Mouse (Mus musculus) heart, embryonic 10.5 days (tissue): Measurements from ENCODE around the gene Mybpc3. TPM values are rescaled to one million over a fixed set of nuclear protein-coding genes. Genes with fewer than 3 reads are reported as not detected.

Source experiments
- DNase-seq: peaks from one replicate; pipeline ENCODE4 v3.0.0-alpha.2; 2017; ENCODE audit warnings: low spot score
- H3K27ac ChIP-seq: fragments of 300-500 bp; sonication (generic); 2 replicates; pipeline ENCODE4 v1.5.1; 2016; ENCODE audit warnings: mild to moderate bottlenecking
- H3K27me3 ChIP-seq: fragments of 300-500 bp; sonication (generic); 2 replicates; pipeline ENCODE4 v1.6.1; 2016; ENCODE audit warnings: mild to moderate bottlenecking; ENCODE audit not compliant: poor library complexity, insufficient read depth, severe bottlenecking
- H3K36me3 ChIP-seq: fragments of 300-500 bp; sonication (generic); 2 replicates; pipeline ENCODE4 v1.6.1; 2016; ENCODE audit warnings: mild to moderate bottlenecking, moderate library complexity
- H3K4me1 ChIP-seq: fragments of 300-500 bp; sonication (generic); 2 replicates; pipeline ENCODE4 v1.6.1; 2016; ENCODE audit warnings: mild to moderate bottlenecking
- H3K4me3 ChIP-seq: fragments of 300-500 bp; sonication (generic); 2 replicates; pipeline ENCODE4 v1.5.1; 2016; ENCODE audit warnings: mild to moderate bottlenecking, moderate library complexity
- H3K9me3 ChIP-seq: fragments of 300-500 bp; sonication (generic); 2 replicates; pipeline ENCODE4 v1.6.1; 2016; ENCODE audit warnings: mild to moderate bottlenecking, moderate library complexity
- WGBS: fragments of 180-500 bp; shearing (Covaris S2); methylation state at CpG from one replicate; pipeline ENCODE4 v1.1.7; 2016; 5-methylcytosine and 5-hydroxymethylcytosine counted together
- polyA plus RNA-seq: library from polyadenylated mRNA; unstranded; fragments of >200 nt; fragmentation: Nextera tagmentation; extraction: Ambion mirVana; gene quantifications from 2 replicates; pipeline ENCODE4 v1.2.1, GENCODE M21; 2016

The Mybpc3 gene
- polyA plus RNA-seq, 1 experiment from 2014 or later = 450 TPM

DNA sequence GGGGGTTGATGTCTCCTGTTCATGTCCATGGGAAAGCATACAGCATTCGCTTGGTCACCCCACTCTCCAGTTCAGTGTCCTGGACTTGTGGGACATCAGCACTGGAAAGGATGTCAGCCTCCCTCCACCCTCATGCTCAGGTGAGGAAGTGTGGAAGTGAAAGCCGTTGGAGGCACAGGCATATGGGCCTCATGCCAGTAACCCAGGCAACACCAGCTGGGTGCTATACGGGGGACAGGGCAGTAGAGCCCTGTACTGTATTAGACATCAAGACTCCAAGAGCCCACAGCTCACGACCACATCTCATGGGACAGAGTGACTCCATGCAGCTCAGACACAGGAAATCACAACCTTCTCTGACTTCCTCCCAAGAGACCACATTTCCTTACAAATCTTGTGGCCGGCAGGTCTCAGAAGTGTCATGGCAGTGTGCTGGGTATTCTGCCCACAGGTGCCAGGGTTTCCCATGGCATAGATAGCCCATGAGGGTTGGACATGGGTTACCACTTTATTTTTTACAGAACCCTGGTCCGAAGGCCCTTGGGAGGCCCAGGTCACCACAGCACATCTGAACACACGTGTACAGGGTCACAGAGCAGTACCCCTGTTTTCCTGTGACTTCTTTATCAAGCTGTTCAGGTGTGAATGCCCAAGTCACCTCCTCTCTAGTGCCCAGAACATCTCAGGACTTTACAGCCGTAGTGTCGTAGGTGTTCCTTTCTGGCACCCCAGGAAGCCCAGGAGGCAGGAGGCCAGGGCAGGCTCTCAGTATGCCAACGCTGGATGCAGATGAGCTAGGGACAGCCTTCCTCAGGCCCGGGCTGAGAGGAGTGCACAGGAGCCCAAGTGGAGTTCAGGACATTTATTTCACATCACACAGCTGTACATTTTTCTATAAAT lies 18.8 kb downstream of the Mybpc3 start:
- no peaks in the 10 kb centered on the region for H3K27me3 ChIP-seq
- no peak overlapping the region for H3K4me3 ChIP-seq
- DNase-seq = no peak
- no peak overlapping the region for H3K27ac ChIP-seq
- H3K9me3 ChIP-seq = no peaks in the 10 kb centered on the region
- H3K4me1 ChIP-seq = peaks cover 18% of the 10 kb centered on the region
- H3K36me3 ChIP-seq = peaks cover 69% of the 10 kb centered on the region
- WGBS = 76% methylated on average over 11 of the region's 11 CpGs

DNA sequence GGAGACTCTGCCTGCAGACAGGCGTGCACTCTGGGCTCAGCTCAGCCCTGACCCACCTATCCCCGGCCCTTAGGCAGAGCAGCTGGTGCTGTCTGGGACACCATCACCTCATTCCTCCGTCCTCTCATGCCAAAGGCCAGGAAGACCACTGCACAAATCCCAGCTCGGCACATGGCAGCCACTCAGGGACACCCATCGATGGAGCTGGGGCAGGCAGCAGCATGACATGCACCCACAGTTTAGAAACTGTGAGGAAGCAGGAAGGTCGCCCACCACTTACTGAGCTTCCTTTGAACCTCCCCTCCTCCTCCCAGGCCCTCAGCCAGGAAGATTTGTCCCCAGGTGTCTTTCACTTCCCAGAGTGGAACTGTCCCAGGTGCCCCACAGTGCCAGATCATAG lies 19.5 kb downstream of the Mybpc3 start:
- 74% methylated on average over 6 of the region's 6 CpGs for WGBS
- H3K36me3 ChIP-seq = peaks cover 64% of the 10 kb centered on the region

DNA sequence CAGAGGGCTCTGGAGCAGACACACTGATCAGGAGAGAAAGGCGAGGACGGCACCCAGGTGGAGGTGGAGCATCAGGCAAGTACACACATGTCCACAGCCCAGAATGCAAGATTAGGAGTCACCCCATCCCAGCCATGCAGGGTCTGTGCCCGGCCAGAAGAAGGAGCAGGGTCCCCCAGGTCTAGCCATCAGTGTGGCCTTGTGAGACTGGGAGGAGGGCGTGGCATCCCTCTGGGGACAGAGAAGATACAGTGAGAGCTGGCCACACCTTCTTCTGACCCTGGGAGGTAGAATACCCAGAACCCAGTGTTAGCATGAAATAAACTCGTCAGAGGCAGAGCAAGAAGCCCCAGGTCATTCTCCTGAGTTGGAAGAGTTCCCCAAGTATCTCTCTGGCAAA lies 21.4 kb downstream of the Mybpc3 start:
- H3K9me3 ChIP-seq = no peaks in the 10 kb centered on the region
- no peak for DNase-seq
- 0 out of 2 replicates have a peak overlapping the region, but pooled peaks have one; percentile 12 for H3K27ac ChIP-seq
- 0 out of 2 replicates have a peak, but pooled peaks cover 12% of the 10 kb centered on the region for H3K4me1 ChIP-seq
- WGBS = 61% methylated on average over 5 of the region's 5 CpGs
- H3K27me3 ChIP-seq = no peaks in the 10 kb centered on the region
- H3K4me3 ChIP-seq = no peak overlapping the region
- H3K36me3 ChIP-seq = peaks cover 49% of the 10 kb centered on the region

More for the DNA sequence above, 19.5 kb downstream of the Mybpc3 start:
- H3K4me1 ChIP-seq = peaks cover 16% of the 10 kb centered on the region
- DNase-seq = no peak
- H3K27me3 ChIP-seq = no peaks in the 10 kb centered on the region
- H3K4me3 ChIP-seq = no peak overlapping the region
- H3K9me3 ChIP-seq = no peaks in the 10 kb centered on the region
- no peak overlapping the region for H3K27ac ChIP-seq

DNA sequence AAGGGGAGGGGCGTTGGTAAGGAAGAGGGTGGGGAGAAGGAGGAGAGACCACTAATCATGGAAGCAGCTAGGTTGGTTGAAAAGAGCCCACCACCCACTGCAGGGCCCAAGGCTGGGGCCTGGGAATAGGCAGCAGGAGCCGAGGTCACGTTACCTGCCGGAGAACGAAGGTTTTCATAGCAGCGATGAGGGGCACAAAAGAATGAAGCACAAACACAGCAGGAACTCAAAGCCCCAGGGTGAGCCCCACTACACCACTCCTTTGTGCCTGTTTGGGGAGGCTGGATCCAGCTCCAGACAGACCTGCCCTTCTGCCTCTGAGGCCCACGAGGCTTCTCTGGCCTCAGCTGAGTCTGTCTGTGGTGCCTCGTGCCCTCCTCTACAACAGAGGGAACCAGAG lies 21.8 kb downstream of the Mybpc3 start:
- no peak for DNase-seq
- Histone ChIP-seq H3K27ac (no peak overlapping the region), H3K36me3 (peaks cover 45% of the 10 kb centered on the region), H3K4me3 (no peak overlapping the region), H3K4me1 (0 out of 2 replicates have a peak, but pooled peaks cover 12% of the 10 kb centered on the region), H3K27me3 (no peaks in the 10 kb centered on the region), H3K9me3 (no peaks in the 10 kb centered on the region)
- 79% methylated on average over 8 of the region's 8 CpGs for WGBS

DNA sequence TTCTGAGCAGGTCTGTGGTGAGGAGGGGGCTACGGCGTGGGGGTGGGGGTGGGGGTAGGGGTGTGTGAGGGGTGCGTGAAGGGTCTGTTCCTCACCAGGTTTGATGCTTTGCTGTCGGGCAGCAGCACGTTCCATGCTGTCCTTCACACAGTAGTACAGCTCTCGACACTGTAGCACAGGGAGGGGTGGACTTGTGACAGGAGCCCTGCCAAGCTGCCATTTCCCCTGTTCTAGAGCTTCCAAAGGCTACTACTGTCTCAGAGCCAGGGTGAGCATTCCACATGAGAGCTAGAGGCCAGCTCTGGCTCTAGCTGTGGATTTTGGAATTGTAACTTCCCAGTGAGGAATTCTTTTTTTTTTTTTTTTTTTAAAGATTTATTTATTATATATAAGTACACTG lies 25.0 kb downstream of the Mybpc3 start:
- DNase-seq = no peak
- Histone ChIP-seq H3K27me3 (no peaks in the 10 kb centered on the region), H3K27ac (no peak overlapping the region), H3K4me3 (no peak overlapping the region), H3K4me1 (0 out of 2 replicates have a peak, but pooled peaks cover 12% of the 10 kb centered on the region), H3K9me3 (no peaks in the 10 kb centered on the region), H3K36me3 (peaks cover 19% of the 10 kb centered on the region; the same call in 1 of the 2 replicates)
- WGBS = 83% methylated on average over 6 of the region's 6 CpGs

DNA sequence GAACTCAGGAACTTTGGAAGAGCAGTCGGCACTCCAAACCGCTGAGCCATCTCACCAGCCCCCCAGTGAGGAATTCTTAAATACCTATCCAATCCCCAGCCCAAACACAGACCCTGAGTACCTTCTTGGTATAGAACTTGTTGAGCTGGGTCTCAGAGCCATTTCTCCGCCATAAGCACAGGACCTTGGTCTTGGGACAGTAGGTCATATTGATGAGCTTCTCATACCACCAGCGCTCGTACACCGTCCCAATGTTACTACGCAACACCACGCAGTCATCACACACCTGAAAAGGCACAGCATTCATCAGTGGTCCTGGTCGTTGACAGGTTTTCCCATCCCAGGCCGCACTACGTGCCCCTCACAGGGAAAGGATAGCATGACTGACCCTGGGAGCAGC lies 25.5 kb downstream of the Mybpc3 start:
- H3K9me3 ChIP-seq = no peaks in the 10 kb centered on the region
- no peak for DNase-seq
- H3K4me1 ChIP-seq = 0 out of 2 replicates have a peak, but pooled peaks cover 12% of the 10 kb centered on the region
- no peaks in the 10 kb centered on the region for H3K27me3 ChIP-seq
- H3K36me3 ChIP-seq = peaks cover 14% of the 10 kb centered on the region; the same call in 1 of the 2 replicates
- H3K4me3 ChIP-seq = no peak overlapping the region
- H3K27ac ChIP-seq = no peak overlapping the region
- WGBS = 92% methylated on average over 11 of the region's 11 CpGs

DNA sequence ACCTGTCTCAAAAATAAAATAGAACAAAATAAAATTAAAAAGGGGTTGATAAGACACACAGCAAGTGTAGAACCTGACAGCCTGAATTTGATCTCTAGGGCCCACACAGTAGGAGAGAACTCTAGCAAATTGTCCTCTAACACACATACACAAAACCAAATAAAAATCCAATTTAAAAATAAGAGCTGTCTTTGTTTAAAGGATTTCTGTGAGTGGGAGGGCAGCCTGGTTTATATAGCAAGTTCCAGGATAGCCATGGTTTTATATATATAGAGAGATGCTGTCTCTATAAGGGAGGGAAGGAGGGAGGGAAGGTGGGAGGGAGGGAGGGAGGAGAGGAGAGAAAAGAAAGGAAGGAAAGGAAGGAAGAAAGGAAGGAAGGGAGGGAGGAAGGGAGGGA lies 30.2 kb downstream of the Mybpc3 start:
- Histone ChIP-seq H3K4me3 (no peak overlapping the region), H3K27me3 (no peaks in the 10 kb centered on the region), H3K36me3 (peaks cover 13% of the 10 kb centered on the region; the same call in 1 of the 2 replicates), H3K9me3 (no peaks in the 10 kb centered on the region), H3K4me1 (no peaks in the 10 kb centered on the region), H3K27ac (no peak overlapping the region)
- no peak for DNase-seq

DNA sequence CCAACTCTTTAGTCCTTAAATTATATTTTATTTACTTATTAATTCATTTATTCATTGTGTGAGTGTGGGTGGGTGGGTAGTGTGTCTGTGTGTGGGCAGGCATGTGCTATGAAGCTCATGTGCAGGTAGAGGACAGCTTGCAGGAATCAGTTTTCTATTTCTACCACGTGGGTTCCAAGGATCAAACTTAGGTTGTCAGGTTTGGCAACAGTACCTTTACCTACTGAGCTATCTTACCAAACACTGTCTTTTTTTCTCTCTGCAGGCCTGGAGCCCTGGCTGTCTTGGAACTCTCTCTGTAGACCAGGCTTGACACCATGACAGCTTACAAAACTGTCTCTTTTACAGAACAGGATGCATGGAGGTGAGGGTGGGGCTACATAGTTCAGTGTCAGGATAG lies 33.4 kb downstream of the Mybpc3 start:
- H3K27me3 ChIP-seq = no peaks in the 10 kb centered on the region
- 74% methylated on average over 1 of the region's 1 CpGs for WGBS

DNA sequence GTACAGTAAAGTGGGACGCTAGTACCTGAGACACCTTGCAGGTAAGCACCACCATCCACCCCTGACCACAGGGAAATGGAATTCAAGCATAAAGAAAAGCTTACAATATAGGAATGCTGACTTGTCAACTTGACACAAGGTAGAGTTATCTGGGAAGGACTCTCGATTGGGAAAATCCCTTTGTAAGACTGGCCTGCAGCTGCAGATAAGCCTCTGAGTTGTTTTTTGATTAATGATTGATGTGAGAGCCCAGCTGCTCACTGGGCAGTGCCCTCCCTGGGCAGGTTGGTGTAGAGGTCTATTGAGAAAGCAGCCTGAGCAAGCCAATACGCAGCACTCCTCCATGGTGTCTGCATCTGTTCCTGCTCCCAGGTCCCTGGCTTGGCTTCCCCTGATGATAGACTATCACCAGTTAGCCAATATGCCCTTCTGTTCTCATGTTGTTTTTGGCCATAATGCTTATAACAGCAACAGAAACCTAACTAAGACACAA lies 35.0 kb downstream of the Mybpc3 start:
- H3K36me3 ChIP-seq = peaks cover 25% of the 10 kb centered on the region; the same call in 1 of the 2 replicates
- H3K4me1 ChIP-seq = peaks cover 7% of the 10 kb centered on the region; the same call in 1 of the 2 replicates
- H3K9me3 ChIP-seq = no peaks in the 10 kb centered on the region
- no peak overlapping the region for H3K4me3 ChIP-seq
- DNase-seq = no peak
- WGBS = 71% methylated on average over 3 of the region's 3 CpGs
- H3K27ac ChIP-seq = no peak overlapping the region
- no peaks in the 10 kb centered on the region for H3K27me3 ChIP-seq

More for the DNA sequence above, 33.4 kb downstream of the Mybpc3 start:
- no peak for DNase-seq
- no peak overlapping the region for H3K27ac ChIP-seq
- H3K4me3 ChIP-seq = no peak overlapping the region
- no peaks in the 10 kb centered on the region for H3K9me3 ChIP-seq
- H3K36me3 ChIP-seq = peaks cover 23% of the 10 kb centered on the region; the same call in 1 of the 2 replicates
- H3K4me1 ChIP-seq = no peaks in the 10 kb centered on the region

DNA sequence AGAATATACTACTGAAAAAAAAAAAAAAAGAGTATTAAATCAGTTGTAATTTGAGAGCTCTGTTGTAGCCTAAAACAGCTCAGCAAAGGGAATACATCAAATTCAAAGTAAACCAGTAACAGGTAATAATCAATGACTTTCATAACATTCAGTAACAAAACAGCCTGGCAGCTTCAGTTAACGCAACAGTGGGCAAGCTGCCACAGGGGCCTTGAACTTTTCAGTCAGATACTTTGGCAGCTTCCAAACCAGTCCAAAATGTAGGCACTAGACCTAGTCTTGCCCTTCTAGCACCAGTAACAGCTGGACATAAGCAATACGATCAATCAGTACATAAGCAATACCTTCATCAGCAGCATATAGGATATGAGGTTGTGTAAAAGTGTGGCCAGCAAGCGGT lies 36.1 kb downstream of the Mybpc3 start:
- no peaks in the 10 kb centered on the region for H3K9me3 ChIP-seq
- H3K27me3 ChIP-seq = no peaks in the 10 kb centered on the region
- H3K4me1 ChIP-seq = peaks cover 9% of the 10 kb centered on the region; the same call in 1 of the 2 replicates
- H3K4me3 ChIP-seq = no peak overlapping the region
- WGBS = 92% methylated on average over 3 of the region's 3 CpGs
- H3K36me3 ChIP-seq = peaks cover 26% of the 10 kb centered on the region; the same call in 1 of the 2 replicates
- no peak for DNase-seq
- H3K27ac ChIP-seq = no peak overlapping the region

DNA sequence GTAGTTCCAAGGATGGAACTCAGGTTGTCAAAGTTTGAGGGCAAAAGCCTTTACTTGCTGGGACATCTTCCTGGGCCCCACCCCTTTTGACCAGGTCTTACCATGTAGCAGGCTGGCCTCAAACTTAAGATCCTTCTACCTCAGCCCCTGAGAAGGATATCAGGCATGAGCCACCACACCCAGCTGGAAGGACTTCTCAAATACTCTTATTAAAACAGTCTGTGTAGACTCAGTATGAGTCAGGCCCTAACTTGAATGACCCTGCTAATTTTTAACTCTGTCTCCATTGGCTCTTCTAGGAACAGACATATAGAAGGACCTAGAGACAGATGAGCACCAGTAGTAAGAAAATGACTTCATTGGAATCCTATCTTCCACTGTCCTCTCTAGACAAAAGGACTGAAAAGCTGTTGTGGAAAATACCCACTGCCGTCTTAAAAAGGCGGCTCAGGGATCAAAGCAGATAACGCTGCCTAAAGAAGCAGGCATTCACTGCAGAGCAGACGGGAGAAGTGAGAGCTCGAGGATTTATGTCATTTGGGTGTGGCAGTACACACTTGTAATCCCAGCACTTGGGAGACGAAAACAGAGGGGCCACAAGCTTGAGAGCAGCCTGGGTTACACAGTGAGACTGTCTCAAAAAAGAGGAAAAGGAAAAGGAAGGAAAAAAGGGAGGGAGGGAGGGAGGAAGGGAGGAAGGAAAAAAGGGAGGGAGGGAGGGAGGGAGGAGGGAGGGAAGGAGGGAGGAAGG lies 39.2 kb downstream of the Mybpc3 start:
- H3K4me1 ChIP-seq = peaks cover 15% of the 10 kb centered on the region
- 31% methylated on average over 6 of the region's 6 CpGs for WGBS
- H3K9me3 ChIP-seq = no peaks in the 10 kb centered on the region
- no peak overlapping the region for H3K4me3 ChIP-seq
- no peak for DNase-seq
- H3K36me3 ChIP-seq = peaks cover 31% of the 10 kb centered on the region
- no peak overlapping the region for H3K27ac ChIP-seq
- H3K27me3 ChIP-seq = no peaks in the 10 kb centered on the region

DNA sequence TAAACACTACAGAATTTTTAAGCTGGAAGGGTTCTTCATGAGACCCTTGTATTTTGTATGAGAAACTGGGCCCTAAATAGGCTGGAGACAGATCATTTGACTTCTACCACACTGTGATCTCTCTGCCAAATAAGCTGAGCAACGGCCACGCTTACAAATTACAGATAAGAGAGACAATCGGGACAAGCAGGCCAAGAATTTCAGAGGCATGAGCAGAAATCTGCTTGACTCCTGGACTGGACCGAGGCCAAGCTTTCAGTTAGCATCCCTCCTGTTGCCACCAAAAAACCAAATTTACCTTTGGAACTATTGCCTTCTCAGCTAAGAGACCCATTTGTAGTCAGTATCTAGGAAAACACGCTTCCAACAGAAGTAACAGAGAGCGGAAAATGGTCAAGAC lies 42.6 kb downstream of the Mybpc3 start:
- no peaks in the 10 kb centered on the region for H3K27me3 ChIP-seq
- peaks cover 33% of the 10 kb centered on the region for H3K36me3 ChIP-seq
- H3K4me1 ChIP-seq = peaks cover 30% of the 10 kb centered on the region
- no peak for DNase-seq
- H3K27ac ChIP-seq = no peak overlapping the region
- H3K9me3 ChIP-seq = no peaks in the 10 kb centered on the region
- 54% methylated on average over 6 of the region's 6 CpGs for WGBS
- no peak overlapping the region for H3K4me3 ChIP-seq

DNA sequence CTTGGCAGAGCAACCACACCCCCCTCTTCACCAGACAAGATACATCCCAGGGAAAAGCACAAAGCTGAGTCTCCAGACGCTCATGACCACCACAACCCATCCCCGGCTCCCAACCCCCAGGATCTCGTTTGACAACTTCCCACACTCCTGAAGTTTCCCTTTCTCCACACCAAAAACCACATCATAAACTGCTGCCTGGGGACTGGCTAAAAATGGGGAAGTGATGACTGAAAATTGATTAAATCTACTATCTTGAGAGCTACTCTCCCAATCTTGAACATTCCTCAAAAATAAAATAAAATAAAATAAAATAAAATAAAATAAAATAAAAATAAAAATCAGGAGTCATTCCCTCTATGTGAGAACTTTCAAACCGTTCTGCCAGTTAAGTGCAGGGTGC lies 45.0 kb downstream of the Mybpc3 start:
- H3K4me3 ChIP-seq = no peak overlapping the region
- H3K4me1 ChIP-seq = peaks cover 29% of the 10 kb centered on the region
- no peaks in the 10 kb centered on the region for H3K27me3 ChIP-seq
- no peak overlapping the region for H3K27ac ChIP-seq
- WGBS = 74% methylated on average over 4 of the region's 4 CpGs
- DNase-seq = no peak
- H3K36me3 ChIP-seq = peaks cover 35% of the 10 kb centered on the region
- H3K9me3 ChIP-seq = no peaks in the 10 kb centered on the region
